ENCODE assay signal across 8 mouse cellular contexts in genomic region chr17:71002744-71003094, GRCm38 (mm10). TPM values are rescaled to one million over a fixed set of nuclear protein-coding genes. Genes with fewer than 3 reads are reported as not detected.
DNase-seq lines count a peak whose midpoint lies in the region; ATAC-seq lines count a peak whose summit lies in the region.

Gene Myl12a, minus strand, starts transcription at chr17:71002878.

- peak within 1 kb of the TSS; percentile 99 for H3K27ac ChIP-seq in forebrain, embryonic 10.5 days
- H3K27ac ChIP-seq in limb, embryonic 15.5 days, result peak within 1 kb of the TSS; percentile 100
- peak within 1 kb of the TSS; percentile 100 for H3K27ac ChIP-seq in stomach, embryonic 15.5 days

- DNase-seq in thymus, postnatal 0 days (ENCODE audit: low spot score), result no peak
- no peak for DNase-seq in thymus, adult 18-20 months
- no peak for DNase-seq in forebrain, embryonic 10.5 days (ENCODE audit: extremely low spot score, low spot score)
- DNase-seq in heart, postnatal 4 days, result no peak
- DNase-seq in right cerebral cortex, adult 2 months (ENCODE audit: low spot score in 2 of 2), result no peak
- DNase-seq in cerebellum, postnatal 25 days, result no peak

- ATAC-seq in limb, embryonic 15.5 days (ENCODE audit: insufficient number of reproducible peaks, low FRiP score, low TSS enrichment, low read depth), result peak; percentile 38
- peak; percentile 29 for ATAC-seq in stomach, embryonic 15.5 days (ENCODE audit: insufficient read depth, low FRiP score, low read depth)

- peaks cover 8% of the 10 kb centered on the region for H3K36me3 ChIP-seq in forebrain, embryonic 10.5 days (replicated peaks)
- no peaks in the 10 kb centered on the region for H3K36me3 ChIP-seq in limb, embryonic 15.5 days
- no peaks in the 10 kb centered on the region for H3K36me3 ChIP-seq in stomach, embryonic 15.5 days

- WGBS in forebrain, embryonic 10.5 days, result 8% methylated on average over 14 of the region's 14 CpGs
- 2% methylated on average over 14 of the region's 14 CpGs for WGBS in limb, embryonic 15.5 days
- WGBS in stomach, embryonic 15.5 days, result 3% methylated on average over 14 of the region's 14 CpGs

- H3K4me3 ChIP-seq in forebrain, embryonic 10.5 days, result peak within 1 kb of the TSS; percentile 94
- H3K4me3 ChIP-seq in limb, embryonic 15.5 days, result peak within 1 kb of the TSS; percentile 91
- peak within 1 kb of the TSS; percentile 92 for H3K4me3 ChIP-seq in stomach, embryonic 15.5 days (replicated peaks)

- peaks cover 43% of the 10 kb centered on the region for H3K4me1 ChIP-seq in forebrain, embryonic 10.5 days
- peaks cover 31% of the 10 kb centered on the region for H3K4me1 ChIP-seq in limb, embryonic 15.5 days
- H3K4me1 ChIP-seq in stomach, embryonic 15.5 days, result peaks cover 22% of the 10 kb centered on the region

- no peaks in the 10 kb centered on the region for H3K27me3 ChIP-seq in forebrain, embryonic 10.5 days (ENCODE audit: poor library complexity, severe bottlenecking)
- H3K27me3 ChIP-seq in limb, embryonic 15.5 days, result no peaks in the 10 kb centered on the region
- no peaks in the 10 kb centered on the region for H3K27me3 ChIP-seq in stomach, embryonic 15.5 days (replicated peaks)

- H3K4me2 ChIP-seq in limb, embryonic 15.5 days, result peak within 1 kb of the TSS; percentile 56
- H3K4me2 ChIP-seq in stomach, embryonic 15.5 days, result peak within 1 kb of the TSS; percentile 59

- H3K9ac ChIP-seq in limb, embryonic 15.5 days, result peak within 1 kb of the TSS; percentile 98
- H3K9ac ChIP-seq in stomach, embryonic 15.5 days, result peak within 1 kb of the TSS; percentile 98

- no peaks in the 10 kb centered on the region for H3K9me3 ChIP-seq in forebrain, embryonic 10.5 days
- H3K9me3 ChIP-seq in limb, embryonic 15.5 days, result no peaks in the 10 kb centered on the region
- no peaks in the 10 kb centered on the region for H3K9me3 ChIP-seq in stomach, embryonic 15.5 days

RNA-seq across cellular contexts. Expression of gene Myl12a, which starts in this region (rescaled TPM):
- 587 and 594 TPM in 2 replicates for polyA plus RNA-seq in thymus, postnatal 0 days (2015; fragmentation: Nextera tagmentation; extraction: Ambion mirVana)
- polyA plus RNA-seq in forebrain, embryonic 10.5 days (2016; fragmentation: Nextera tagmentation; extraction: Ambion mirVana), result 408 and 417 TPM in 2 replicates
- total RNA-seq in heart, postnatal 4 days (2021), result 100 to 1,000 TPM; 733 to 785 TPM
- 682 and 757 TPM in 2 replicates for polyA plus RNA-seq in limb, embryonic 15.5 days (2015; fragmentation: Nextera tagmentation; extraction: Ambion mirVana)
- polyA plus RNA-seq in stomach, embryonic 15.5 days (2015; fragmentation: Nextera tagmentation; extraction: Ambion mirVana), result 495 and 517 TPM in 2 replicates
